Comparison of ENCODE assay signal across 9 mouse cellular contexts in the genomic region with DNA sequence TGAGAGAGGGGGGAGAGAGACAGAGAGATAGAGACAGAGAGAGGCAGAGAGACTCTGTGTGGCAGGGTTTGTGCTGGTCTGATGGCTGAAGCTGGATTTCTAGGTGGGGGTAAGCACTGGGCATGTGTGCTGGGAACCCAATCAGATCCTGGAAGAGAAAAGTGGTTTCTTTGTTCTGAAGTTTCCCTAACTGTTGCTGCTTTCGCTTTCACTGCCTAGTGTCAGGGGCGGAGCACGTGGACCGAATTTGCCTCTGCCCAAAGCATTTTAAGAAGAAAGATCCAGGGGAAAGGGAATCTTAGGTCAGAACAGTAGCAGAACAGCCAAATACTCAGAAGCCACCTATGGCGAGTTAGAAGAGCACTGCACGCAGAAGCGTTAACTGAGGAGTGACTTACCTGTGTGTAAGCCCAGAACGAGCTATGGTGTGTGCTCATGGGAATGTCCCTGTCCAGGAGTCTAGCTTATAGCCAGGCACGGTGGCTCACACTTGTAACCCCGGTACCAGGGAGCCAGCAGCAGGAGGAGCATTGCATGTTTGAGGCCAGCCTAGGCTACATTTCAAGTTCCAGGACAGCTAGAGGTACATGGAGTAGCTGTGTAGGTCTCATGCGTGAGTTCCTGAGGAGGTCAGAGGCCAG. TPM values are rescaled to one million over a fixed set of nuclear protein-coding genes. Genes with fewer than 3 reads are reported as not detected.
DNase-seq lines count a peak whose midpoint lies in the region; ATAC-seq lines count a peak whose summit lies in the region.
"Had no signal": no experiment of that assay in that cellular context is flagged by ENCODE, and none has a peak within 500 bp of the region (broad histone marks: within the 10 kb centered on the region; RNA-seq: fewer than 3 reads in every experiment).

No protein-coding gene starts in this region.

- H3K27me3 ChIP-seq in liver, embryonic 12.5 days (replicated peaks): no peaks in the 10 kb centered on the region
- no peaks in the 10 kb centered on the region for H3K27me3 ChIP-seq in heart, embryonic 15.5 days
- no peaks in the 10 kb centered on the region for H3K27me3 ChIP-seq in stomach, embryonic 15.5 days (replicated peaks)
- H3K27me3 ChIP-seq: embryonic facial prominence, embryonic 15.5 days had no signal

- H3K9ac ChIP-seq in liver, embryonic 12.5 days: no peak overlapping the region
- no peak overlapping the region for H3K9ac ChIP-seq in heart, embryonic 15.5 days
- no peak overlapping the region for H3K9ac ChIP-seq in stomach, embryonic 15.5 days
- H3K9ac ChIP-seq: embryonic facial prominence, embryonic 15.5 days had no signal

- H3K36me3 ChIP-seq in liver, embryonic 12.5 days: no peaks in the 10 kb centered on the region
- no peaks in the 10 kb centered on the region for H3K36me3 ChIP-seq in heart, embryonic 15.5 days
- H3K36me3 ChIP-seq in stomach, embryonic 15.5 days: no peaks in the 10 kb centered on the region
- H3K36me3 ChIP-seq: embryonic facial prominence, embryonic 15.5 days had no signal

- H3K4me1 ChIP-seq in liver, embryonic 12.5 days: peaks cover 23% of the 10 kb centered on the region
- H3K4me1 ChIP-seq in heart, embryonic 15.5 days (replicated peaks): peaks cover 9% of the 10 kb centered on the region
- H3K4me1 ChIP-seq in stomach, embryonic 15.5 days: no peaks in the 10 kb centered on the region

- no peak for DNase-seq in liver
- DNase-seq in adrenal gland, postnatal 36 days: peak; percentile 21 to 50
- DNase-seq in lung, adult 18-20 months: peak; percentile 70
- DNase-seq in yolk sac, embryonic 10.5 days (ENCODE audit: low spot score): no peak
- DNase-seq in layer of hippocampus, postnatal 10 days (ENCODE audit: low spot score in 2 of 2): no peak

- WGBS in liver, embryonic 12.5 days (ENCODE audit: insufficient replicate concordance): 68% methylated on average over 11 of the region's 11 CpGs
- WGBS in heart, embryonic 15.5 days: 76% methylated on average over 11 of the region's 11 CpGs
- WGBS in stomach, embryonic 15.5 days: 71% methylated on average over 11 of the region's 11 CpGs

- H3K27ac ChIP-seq in liver, embryonic 12.5 days: no peak overlapping the region
- peak overlapping the region; percentile 15; the same call in 1 of the 2 replicates for H3K27ac ChIP-seq in heart, embryonic 15.5 days
- peak overlapping the region; percentile 48; the same call in 1 of the 2 replicates for H3K27ac ChIP-seq in stomach, embryonic 15.5 days
- H3K27ac ChIP-seq: embryonic facial prominence, embryonic 15.5 days had no signal

- ATAC-seq in liver, embryonic 12.5 days: no peak
- ATAC-seq in heart, embryonic 15.5 days (replicated peaks; ENCODE audit: insufficient number of reproducible peaks, insufficient read depth, low FRiP score, low read depth): peak; percentile 39; the same call in 1 of the 2 replicates
- ATAC-seq in stomach, embryonic 15.5 days (ENCODE audit: insufficient read depth, low FRiP score, low read depth): peak; percentile 61

- no peaks in the 10 kb centered on the region for H3K9me3 ChIP-seq in liver, embryonic 12.5 days (replicated peaks)
- H3K9me3 ChIP-seq in heart, embryonic 15.5 days (replicated peaks): no peaks in the 10 kb centered on the region
- no peaks in the 10 kb centered on the region for H3K9me3 ChIP-seq in stomach, embryonic 15.5 days
- H3K9me3 ChIP-seq: embryonic facial prominence, embryonic 15.5 days had no signal

- no peak overlapping the region for H3K4me3 ChIP-seq in liver, embryonic 12.5 days
- peak overlapping the region; percentile 3 for H3K4me3 ChIP-seq in heart, embryonic 15.5 days
- H3K4me3 ChIP-seq in stomach, embryonic 15.5 days (replicated peaks): no peak overlapping the region
- H3K4me3 ChIP-seq: embryonic facial prominence, embryonic 15.5 days had no signal

- 0 out of 2 replicates have a peak overlapping the region, but pooled peaks have one; percentile 21 for H3K4me2 ChIP-seq in liver, embryonic 12.5 days
- H3K4me2 ChIP-seq in heart, embryonic 15.5 days: peak overlapping the region; percentile 4
- H3K4me2 ChIP-seq in stomach, embryonic 15.5 days: peak overlapping the region; percentile 31
- H3K4me2 ChIP-seq: embryonic facial prominence, embryonic 15.5 days had no signal

RNA-seq across cellular contexts. Expression of gene Snx10, which starts 21.6 kb away (rescaled TPM):
- 5.2 and 5.4 TPM in 2 replicates for polyA plus RNA-seq in liver, embryonic 12.5 days (2016; fragmentation: Nextera tagmentation; extraction: Ambion mirVana)
- total RNA-seq in adrenal gland, postnatal 36 days (2021): 10 to 100 TPM; 33.4 to 36.4 TPM
- 15.3 and 15.5 TPM in 2 replicates for polyA plus RNA-seq in heart, embryonic 15.5 days (2015; fragmentation: Nextera tagmentation; extraction: Ambion mirVana)
- 15.8 and 16.3 TPM in 2 replicates for polyA plus RNA-seq in stomach, embryonic 15.5 days (2015; fragmentation: Nextera tagmentation; extraction: Ambion mirVana)
- 100 to 1,000 TPM; 123 to 133 TPM for total RNA-seq in layer of hippocampus, postnatal 10 days (2021)

Comparison
In these comparisons a context has a peak if more than half of its experiments do, and no peak if none do; other contexts are left out.
1. DNase-seq: peak in adrenal gland, postnatal 36 days (2 of 2) and lung, adult 18-20 months (2 of 2); none in liver (single experiment), yolk sac, embryonic 10.5 days (single experiment) and layer of hippocampus, postnatal 10 days (0 of 2).
2. Peak in every context shown above with its lines, with median percentiles within 50 percentile points of each other: H3K4me2 ChIP-seq.